In the genomic region with DNA sequence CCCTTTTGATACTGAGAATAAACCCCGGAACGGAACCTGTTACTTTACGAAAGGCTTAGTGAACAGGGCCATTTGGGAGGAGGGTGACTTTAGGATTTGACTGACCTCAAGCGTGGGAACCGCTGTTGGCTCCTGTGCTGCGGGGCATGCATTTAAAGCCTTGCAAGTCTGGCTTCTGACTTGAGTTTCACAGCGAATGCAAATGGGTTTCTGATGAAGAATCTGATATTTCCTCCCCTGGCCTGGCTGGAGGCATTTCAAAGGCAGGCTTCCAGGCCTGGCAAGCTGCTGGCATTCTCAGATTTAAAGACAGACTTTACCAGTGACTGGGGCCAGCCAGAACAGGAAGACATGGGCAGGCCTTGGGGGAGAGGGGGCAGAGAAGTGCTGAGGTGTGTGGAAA, we compare ENCODE assay signal across 11 mouse cellular contexts.
DNase-seq lines count a peak whose midpoint lies in the region; ATAC-seq and TF ChIP-seq lines count a peak whose summit lies in the region.
"Had no signal": no experiment of that assay in that cellular context is flagged by ENCODE, and none has a peak within 500 bp of the region (broad histone marks: within the 10 kb centered on the region; RNA-seq: fewer than 3 reads in every experiment).

No protein-coding gene starts in this region.

- H3K4me1 ChIP-seq in heart, embryonic 16.5 days (ENCODE audit: control insufficient read depth, insufficient read depth, low read length), result peaks cover 18% of the 10 kb centered on the region
- H3K4me1 ChIP-seq in kidney, adult 2 months (ENCODE audit: control insufficient read depth, insufficient read depth, low read length), result peaks cover 6% of the 10 kb centered on the region; the same call in 1 of the 2 replicates

- H3K4me2 ChIP-seq in heart, embryonic 16.5 days (ENCODE audit: low read depth, low read length), result peak overlapping the region; percentile 21; the same call in 1 of the 2 replicates

- no peaks in the 10 kb centered on the region for H3K36me3 ChIP-seq in heart, embryonic 16.5 days (ENCODE audit: control insufficient read depth, insufficient read depth)
- H3K36me3 ChIP-seq in kidney, adult 2 months (ENCODE audit: control insufficient read depth, insufficient read depth, low read length), result no peaks in the 10 kb centered on the region

- no peaks in the 10 kb centered on the region for H3K9me3 ChIP-seq in heart, embryonic 16.5 days (replicated peaks; ENCODE audit: control insufficient read depth, low read length)

- 0 out of 2 replicates have a peak, but pooled peaks have one; percentile 23 for ATAC-seq in heart, embryonic 16.5 days (replicated peaks; ENCODE audit: extremely low read depth, insufficient read depth, low FRiP score)
- no peak for ATAC-seq in megakaryocyte-erythroid progenitor cell, adult 5-6 weeks (replicated peaks; ENCODE audit: low FRiP score, low TSS enrichment, poor library complexity, severe bottlenecking)
- ATAC-seq: intestine, postnatal 0 days had no signal

- H3K9ac ChIP-seq in heart, embryonic 16.5 days (ENCODE audit: low read length), result peak overlapping the region; percentile 16; the same call in 1 of the 2 replicates
- H3K9ac ChIP-seq: liver, embryonic 14.5 days had no signal

- peak overlapping the region; percentile 43 for H3K27ac ChIP-seq in heart, embryonic 16.5 days (ENCODE audit: low read length)
- no peak overlapping the region for H3K27ac ChIP-seq in kidney, adult 2 months (ENCODE audit: insufficient read depth, low read depth, low read length)
- H3K27ac ChIP-seq: liver, embryonic 14.5 days had no signal

- no peak for TF ChIP-seq POLR2A in kidney, adult 2 months (IDR thresholded peaks at IDR 0.05; ENCODE audit: low read depth, low read length)

- TF ChIP-seq CTCF in kidney, adult 2 months (conservative IDR thresholded peaks at IDR 0.05; ENCODE audit: insufficient read depth, insufficient read length, low read depth, low read length), result no peak

- DNase-seq in heart, postnatal 14 days, result no peak
- peak; percentile 9 for DNase-seq in testis, postnatal 14 days (ENCODE audit: low spot score)
- no peak for DNase-seq in testis, postnatal 10 days (ENCODE audit: low spot score)
- DNase-seq in kidney, adult 2 months, result peak; percentile 48
- peak; percentile 19 for DNase-seq in right cerebral cortex, postnatal 4 days
- no peak for DNase-seq in thymus, postnatal 4 days

- no peaks in the 10 kb centered on the region for H3K27me3 ChIP-seq in heart, embryonic 16.5 days (ENCODE audit: control insufficient read depth, insufficient read depth, low read length)
- no peaks in the 10 kb centered on the region for H3K27me3 ChIP-seq in kidney, adult 2 months (replicated peaks; ENCODE audit: control insufficient read depth, insufficient read depth, low read length)

- 33% methylated on average over 7 of the region's 7 CpGs for WGBS in heart, embryonic 16.5 days
- WGBS in kidney, adult 2 months, result 60% methylated on average over 7 of the region's 7 CpGs

- no peak overlapping the region for H3K4me3 ChIP-seq in heart, embryonic 16.5 days (ENCODE audit: low read length)
- no peak overlapping the region for H3K4me3 ChIP-seq in kidney, adult 2 months (ENCODE audit: insufficient read depth, low read depth, low read length)
- H3K4me3 ChIP-seq: erythroblast, embryonic 14.5 days had no signal

- intact Hi-C loops in heart, postnatal 14 days (cut with DNase I), result no loop called here

Comparison
In these comparisons a context has a peak if more than half of its experiments do, and no peak if none do; other contexts are left out.
1. DNase-seq: peak in testis, postnatal 14 days (single experiment), kidney, adult 2 months (single experiment) and right cerebral cortex, postnatal 4 days (single experiment); none in heart, postnatal 14 days (0 of 2), testis, postnatal 10 days (single experiment) and thymus, postnatal 4 days (single experiment).